ENCODE assay signal across 19 mouse cellular contexts in the genomic region with DNA sequence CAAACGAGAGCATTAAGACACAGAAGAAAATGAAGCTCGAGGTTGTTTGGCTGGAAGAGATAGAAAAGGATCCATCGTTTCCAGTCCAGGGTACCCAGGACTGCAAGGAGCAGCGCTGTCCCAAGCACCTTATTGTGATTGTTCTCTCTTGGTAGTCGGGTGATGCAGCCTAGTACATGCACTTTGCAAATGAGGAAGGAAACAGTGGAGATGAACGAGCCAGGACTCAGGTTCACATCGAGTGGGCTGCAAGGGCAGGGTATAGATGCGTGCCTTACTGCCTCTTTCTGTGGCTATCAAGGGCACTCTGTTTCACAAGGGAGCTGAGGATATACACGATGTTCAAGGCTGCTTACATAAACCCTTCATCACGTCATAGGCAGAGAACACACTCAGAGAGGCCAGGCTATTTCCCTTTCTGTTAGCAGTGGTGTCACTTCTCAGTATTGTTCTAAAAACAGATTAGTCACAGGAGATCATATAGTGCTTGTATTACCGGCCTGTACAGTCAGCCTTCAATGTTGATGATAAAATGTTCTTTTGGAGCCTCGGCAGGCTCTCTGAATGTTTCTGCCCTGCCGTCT. TPM values are rescaled to one million over a fixed set of nuclear protein-coding genes. Genes with fewer than 3 reads are reported as not detected.
DNase-seq lines count a peak whose midpoint lies in the region; ATAC-seq and TF ChIP-seq lines count a peak whose summit lies in the region.
"Had no signal": no experiment of that assay in that cellular context is flagged by ENCODE, and none has a peak within 500 bp of the region (broad histone marks: within the 10 kb centered on the region; RNA-seq: fewer than 3 reads in every experiment).

No protein-coding gene starts in this region.

- no peaks in the 10 kb centered on the region for H3K9me3 ChIP-seq in lung, postnatal 0 days (ENCODE audit: low read length)
- H3K9me3 ChIP-seq: embryonic facial prominence, embryonic 12.5 days; forebrain, embryonic 15.5 days; hindbrain, embryonic 15.5 days had no signal

- peak; percentile 51; the same call in 1 of the 2 replicates for TF ChIP-seq EP300 in lung, postnatal 0 days (IDR thresholded peaks at IDR 0.05)

- no peak overlapping the region for H3K9ac ChIP-seq in lung, postnatal 0 days (replicated peaks; ENCODE audit: low read depth)
- H3K9ac ChIP-seq: embryonic facial prominence, embryonic 12.5 days; forebrain, embryonic 15.5 days; heart, embryonic 12.5 days; hindbrain, embryonic 15.5 days had no signal

- no peak overlapping the region for H3K4me2 ChIP-seq in lung, postnatal 0 days (replicated peaks; ENCODE audit: low read depth, low read length)
- H3K4me2 ChIP-seq: embryonic facial prominence, embryonic 12.5 days; forebrain, embryonic 15.5 days; heart, embryonic 12.5 days; hindbrain, embryonic 15.5 days had no signal

- DNase-seq in adrenal gland, adult 8-10 months = peak; percentile 24
- no peak for DNase-seq in adrenal gland, postnatal 25 days
- DNase-seq in lung, postnatal 0 days (ENCODE audit: low spot score) = peak; percentile 18
- no peak for DNase-seq in lung, postnatal 14 days
- no peak for DNase-seq in kidney, adult 11 months
- DNase-seq: adrenal gland, postnatal 36 days; cerebellum, adult 11 months; cerebellum, adult 8-10 months; cerebellum, postnatal 14 days; gastrocnemius, postnatal 36 days; heart, adult 2 months had no signal

- no peak overlapping the region for H3K27ac ChIP-seq in lung, postnatal 0 days (ENCODE audit: low read length)
- H3K27ac ChIP-seq: embryonic facial prominence, embryonic 12.5 days; forebrain, embryonic 15.5 days; heart, adult 2 months; hindbrain, embryonic 15.5 days had no signal

- no peaks in the 10 kb centered on the region for H3K36me3 ChIP-seq in lung, postnatal 0 days (ENCODE audit: insufficient read depth, low read length)
- H3K36me3 ChIP-seq: embryonic facial prominence, embryonic 12.5 days; forebrain, embryonic 15.5 days; heart, embryonic 12.5 days; hindbrain, embryonic 15.5 days had no signal

- WGBS in lung, postnatal 0 days = 58% methylated on average over 13 of the region's 13 CpGs

- TF ChIP-seq CTCF in lung, postnatal 0 days (IDR thresholded peaks at IDR 0.05) = no peak

- ATAC-seq in lung, postnatal 0 days = peak; percentile 64
- peak; percentile 66 for ATAC-seq in granulocyte monocyte progenitor cell, adult 5-6 weeks (replicated peaks; ENCODE audit: poor library complexity, severe bottlenecking)
- ATAC-seq: activated CD4-positive, CD25-positive, alpha-beta regulatory T cell, adult 4 months; forebrain, embryonic 15.5 days; Patski had no signal

- H3K4me3 ChIP-seq in lung, postnatal 0 days (ENCODE audit: low read depth, low read length) = no peak overlapping the region
- H3K4me3 ChIP-seq: embryonic facial prominence, embryonic 12.5 days; forebrain, embryonic 15.5 days; heart, adult 2 months; heart, embryonic 12.5 days; hindbrain, embryonic 15.5 days had no signal

- no peaks in the 10 kb centered on the region for H3K27me3 ChIP-seq in lung, postnatal 0 days (replicated peaks; ENCODE audit: insufficient read depth, low read length)
- H3K27me3 ChIP-seq: CH12.LX; embryonic facial prominence, embryonic 12.5 days; forebrain, embryonic 15.5 days; heart, embryonic 12.5 days; hindbrain, embryonic 15.5 days; Patski had no signal

- no peaks in the 10 kb centered on the region for H3K4me1 ChIP-seq in lung, postnatal 0 days (ENCODE audit: insufficient read depth, low read depth, low read length)
- H3K4me1 ChIP-seq: embryonic facial prominence, embryonic 12.5 days; forebrain, embryonic 15.5 days; heart, embryonic 12.5 days; hindbrain, embryonic 15.5 days had no signal

RNA-seq across cellular contexts. Expression of gene Lepr, which starts 30.9 kb away (rescaled TPM):
- 10 to 100 TPM; 15.9 to 17.0 (median 16.9) TPM for total RNA-seq in adrenal gland, adult 8-10 months (2022)
- 11.8 and 14.5 TPM in 2 replicates for total RNA-seq in adrenal gland, postnatal 25 days (2021)
- 13.4 and 13.9 TPM in 2 replicates for polyA plus RNA-seq in lung, postnatal 0 days (2015; fragmentation: Nextera tagmentation; extraction: Ambion mirVana)
- not detected in 2 replicates for total RNA-seq in granulocyte monocyte progenitor cell, adult 5-6 weeks (2014; fragmentation: Nextera tagmentation)
- 0.17 TPM in 1 of 2 replicates, not detected in the other for total RNA-seq in granulocyte monocyte progenitor cell, adult 5-6 weeks (2017)
- total RNA-seq: CH12.LX had no signal

RNA-seq across cellular contexts. Expression of gene Leprot, which starts 38.8 kb away (rescaled TPM):
- total RNA-seq in adrenal gland, adult 8-10 months (2022) = 10 to 100 TPM; 61.4 to 92.7 (median 75.5) TPM
- 57.8 and 81.7 TPM in 2 replicates for total RNA-seq in adrenal gland, postnatal 25 days (2021)
- polyA plus RNA-seq in lung, postnatal 0 days (2015; fragmentation: Nextera tagmentation; extraction: Ambion mirVana) = 144 TPM in 2 replicates
- 31.4 and 46.0 TPM in 2 replicates for total RNA-seq in granulocyte monocyte progenitor cell, adult 5-6 weeks (2014; fragmentation: Nextera tagmentation)
- total RNA-seq in granulocyte monocyte progenitor cell, adult 5-6 weeks (2017) = 45.3 and 45.7 TPM in 2 replicates

Comparison
In these comparisons a context has a peak if more than half of its experiments do, and no peak if none do; other contexts are left out.
1. DNase-seq: peak in adrenal gland, adult 8-10 months (single experiment) and lung, postnatal 0 days (single experiment); none in adrenal gland, postnatal 25 days (single experiment), lung, postnatal 14 days (single experiment) and kidney, adult 11 months (single experiment).
2. RNA of gene Lepr, which starts 30.9 kb away (total RNA-seq): 15.9 to 17.0 TPM in adrenal gland, adult 8-10 months and 11.8 to 14.5 TPM in adrenal gland, postnatal 25 days; 0.17 TPM in granulocyte monocyte progenitor cell, adult 5-6 weeks; every median in the first group is over 10 times any median in the second.